Mouse (Mus musculus): Measurements from ENCODE around the gene Dcaf6. TPM values are rescaled to one million over a fixed set of nuclear protein-coding genes. Genes with fewer than 3 reads are reported as not detected.

Gene Dcaf6
- total RNA-seq, 1 experiment = 10.2 TPM

DNA sequence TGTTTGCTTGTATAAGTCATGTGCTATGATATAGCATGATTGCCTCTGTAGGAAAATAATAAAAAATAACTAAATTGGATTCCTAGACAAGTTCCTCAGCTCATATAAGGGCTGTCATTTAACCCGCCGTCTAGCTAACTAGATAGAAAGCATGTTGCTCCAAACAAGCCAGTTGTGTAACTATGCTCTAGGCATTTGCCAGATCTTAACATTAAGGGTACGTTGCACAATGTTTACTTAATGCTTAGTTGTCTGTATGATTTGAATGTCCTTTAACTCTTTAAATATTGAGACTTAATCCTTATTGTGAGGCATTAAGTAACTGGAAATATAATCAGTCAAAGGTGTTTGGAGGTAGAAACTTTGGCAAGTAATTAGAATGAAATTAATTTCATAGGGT is 4.3 kb upstream of the Dcaf6 start:
- Histone ChIP-seq H3K9me3 (ENCODE audit: control insufficient read depth, insufficient read depth, low read depth, low read length) (no peaks in the 10 kb centered on the region), H3K9ac (ENCODE audit: insufficient read depth, low read depth, low read length, poor library complexity, severe bottlenecking) (no peak overlapping the region), H3K4me3 (ENCODE audit: insufficient read depth in 1 of 2, low read depth in 1 of 2, low read length in 2 of 2, poor library complexity in 1 of 2, severe bottlenecking in 1 of 2) (no peak overlapping the region), H3K27ac (ENCODE audit: insufficient read depth, low read depth, low read length, poor library complexity, severe bottlenecking) (no peak overlapping the region), H3K4me1 (ENCODE audit: control insufficient read depth in 2 of 2, insufficient read depth in 2 of 2, low read length in 2 of 2, poor library complexity in 1 of 2) (0 out of 4 replicates have a peak, but pooled peaks cover 0 to 2% of the 10 kb centered on the region in 2 experiments), H3K36me3 (ENCODE audit: control insufficient read depth, insufficient read depth, low read length, poor library complexity, severe bottlenecking) (no peaks in the 10 kb centered on the region)
- TF ChIP-seq ZC3H11A (IDR thresholded peaks at IDR 0.05; ENCODE audit: borderline replicate concordance, low read depth, low read length) = no peak
- no peak for TF ChIP-seq HCFC1 (IDR thresholded peaks at IDR 0.05; ENCODE audit: borderline replicate concordance, insufficient read depth, low read length)
- TF ChIP-seq ZNF384 (IDR thresholded peaks at IDR 0.05; ENCODE audit: low read depth, low read length) = no peak
- TF ChIP-seq MAFK (IDR thresholded peaks at IDR 0.05; ENCODE audit: insufficient read depth, low read depth, low read length) = no peak
- DNase-seq (ENCODE audit: low read depth, low spot score) = no peak
- in situ Hi-C loops (cut with MboI; ENCODE audit: low sequenced_read_pairs in 2 of 2, unreplicated experiment in 2 of 2) = no loop called here

DNA sequence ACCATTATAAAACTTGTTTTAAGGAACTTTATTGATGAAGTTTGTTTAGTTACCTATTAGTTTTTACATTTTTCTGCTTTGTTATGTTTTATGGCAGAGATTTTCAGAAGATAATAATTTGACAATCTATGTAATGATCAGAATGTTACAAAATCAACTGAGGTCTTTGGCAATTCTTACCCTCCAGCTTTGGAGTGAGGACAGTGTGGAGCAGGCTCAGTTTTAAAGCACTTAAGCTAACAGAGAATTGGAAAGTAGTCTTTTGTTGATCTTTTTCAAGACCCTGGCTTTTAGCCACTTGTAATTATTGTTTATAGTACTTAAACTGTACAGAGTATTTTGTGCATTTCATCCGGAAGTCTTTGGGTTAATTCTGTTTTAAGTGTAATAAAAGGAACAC is 2.6 kb upstream of the Dcaf6 start:
- no peaks in the 10 kb centered on the region for H3K36me3 ChIP-seq (ENCODE audit: control insufficient read depth, insufficient read depth, low read length, poor library complexity, severe bottlenecking)
- H3K9ac ChIP-seq (ENCODE audit: insufficient read depth, low read depth, low read length, poor library complexity, severe bottlenecking) = no peak overlapping the region
- in situ Hi-C loops (cut with MboI; ENCODE audit: low sequenced_read_pairs in 2 of 2, unreplicated experiment in 2 of 2) = no loop called here
- H3K27ac ChIP-seq (ENCODE audit: insufficient read depth, low read depth, low read length, poor library complexity, severe bottlenecking) = no peak overlapping the region
- 0 out of 4 replicates have a peak, but pooled peaks cover 0 to 2% of the 10 kb centered on the region in 2 experiments for H3K4me1 ChIP-seq (ENCODE audit: control insufficient read depth in 2 of 2, insufficient read depth in 2 of 2, low read length in 2 of 2, poor library complexity in 1 of 2)
- no peak overlapping the region for H3K4me3 ChIP-seq (ENCODE audit: insufficient read depth in 1 of 2, low read depth in 1 of 2, low read length in 2 of 2, poor library complexity in 1 of 2, severe bottlenecking in 1 of 2)
- DNase-seq (ENCODE audit: low read depth, low spot score) = no peak
- no peaks in the 10 kb centered on the region for H3K9me3 ChIP-seq (ENCODE audit: control insufficient read depth, insufficient read depth, low read depth, low read length)
- no peak for TF ChIP-seq MAFK (IDR thresholded peaks at IDR 0.05; ENCODE audit: insufficient read depth, low read depth, low read length)

DNA sequence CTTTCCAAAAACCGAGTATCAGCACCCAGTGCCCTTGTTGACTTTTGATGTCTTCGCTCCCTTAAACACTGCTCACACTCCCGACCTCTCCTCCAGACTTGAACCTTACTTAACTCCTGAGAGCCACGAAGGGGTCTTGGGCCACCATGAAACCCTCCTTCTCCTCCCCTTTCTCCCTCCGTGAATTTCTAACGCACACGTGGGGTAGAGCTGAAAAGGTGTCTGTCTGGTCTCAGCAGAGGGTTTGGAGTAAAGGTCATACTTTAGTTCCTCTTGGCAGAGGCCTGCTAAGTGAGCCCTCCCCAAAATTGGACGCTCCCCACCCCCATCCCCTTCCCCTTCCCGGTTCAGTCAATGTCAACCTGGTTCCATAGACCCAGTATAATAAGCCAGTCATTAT is 1.4 kb upstream of the Dcaf6 start:
- Histone ChIP-seq H3K9me3 (ENCODE audit: control insufficient read depth, insufficient read depth, low read depth, low read length) (no peaks in the 10 kb centered on the region), H3K36me3 (ENCODE audit: control insufficient read depth, insufficient read depth, low read length, poor library complexity, severe bottlenecking) (no peaks in the 10 kb centered on the region), H3K27ac (ENCODE audit: insufficient read depth, low read depth, low read length, poor library complexity, severe bottlenecking) (no peak overlapping the region), H3K9ac (ENCODE audit: insufficient read depth, low read depth, low read length, poor library complexity, severe bottlenecking) (peak overlapping the region; percentile 81), H3K4me3 (ENCODE audit: insufficient read depth in 1 of 2, low read depth in 1 of 2, low read length in 2 of 2, poor library complexity in 1 of 2, severe bottlenecking in 1 of 2) (peak overlapping the region; percentile 70 to 74), H3K4me1 (ENCODE audit: control insufficient read depth in 2 of 2, insufficient read depth in 2 of 2, low read length in 2 of 2, poor library complexity in 1 of 2) (0 out of 4 replicates have a peak, but pooled peaks cover 0 to 2% of the 10 kb centered on the region in 2 experiments)
- in situ Hi-C loops (cut with MboI; ENCODE audit: low sequenced_read_pairs in 2 of 2, unreplicated experiment in 2 of 2) = no loop called here
- TF ChIP-seq ZC3H11A (IDR thresholded peaks at IDR 0.05; ENCODE audit: borderline replicate concordance, low read depth, low read length) (no peak), CHD2 (IDR thresholded peaks at IDR 0.05; ENCODE audit: low read depth, low read length) (no peak), ZNF384 (IDR thresholded peaks at IDR 0.05; ENCODE audit: low read depth, low read length) (no peak), MAFK (IDR thresholded peaks at IDR 0.05; ENCODE audit: insufficient read depth, low read depth, low read length) (no peak), HCFC1 (IDR thresholded peaks at IDR 0.05; ENCODE audit: borderline replicate concordance, insufficient read depth, low read length) (no peak)
- DNase-seq (ENCODE audit: low read depth, low spot score) = peak; percentile 21

DNA sequence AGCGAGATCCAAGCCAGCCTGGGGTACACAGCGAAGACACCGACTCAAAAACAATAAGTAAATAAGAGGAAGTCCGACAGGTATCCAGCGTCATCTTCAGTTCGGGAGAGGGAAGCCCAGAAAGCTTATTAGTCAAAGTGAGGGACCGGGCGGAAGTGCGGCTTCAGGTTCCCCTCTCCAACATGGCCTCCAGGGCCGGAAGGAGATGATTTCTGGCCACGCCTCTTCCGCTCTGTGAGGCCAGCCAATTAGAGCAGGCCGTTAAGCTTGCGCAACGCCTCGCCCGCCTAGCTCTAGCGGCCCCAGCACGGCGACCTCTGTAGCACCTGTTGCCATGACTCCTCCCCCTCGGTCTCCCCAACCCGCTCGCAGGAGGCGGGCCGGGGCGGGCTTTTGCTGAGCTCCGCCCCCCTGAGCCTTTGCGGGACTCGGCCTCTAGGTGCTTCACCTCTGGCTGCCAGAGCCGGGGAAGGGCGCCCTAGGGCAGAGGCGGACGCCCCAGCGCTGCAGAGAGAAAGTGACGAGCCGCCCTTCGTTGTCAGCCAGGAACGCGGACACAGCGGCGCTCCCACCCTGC is 614 bp upstream of the Dcaf6 start:
- Histone ChIP-seq H3K9me3 (ENCODE audit: control insufficient read depth, insufficient read depth, low read depth, low read length) (no peaks in the 10 kb centered on the region), H3K27ac (ENCODE audit: insufficient read depth, low read depth, low read length, poor library complexity, severe bottlenecking) (peak overlapping the region; percentile 20), H3K4me1 (ENCODE audit: control insufficient read depth in 2 of 2, insufficient read depth in 2 of 2, low read length in 2 of 2, poor library complexity in 1 of 2) (0 out of 4 replicates have a peak, but pooled peaks cover 0 to 2% of the 10 kb centered on the region in 2 experiments), H3K36me3 (ENCODE audit: control insufficient read depth, insufficient read depth, low read length, poor library complexity, severe bottlenecking) (no peaks in the 10 kb centered on the region), H3K9ac (ENCODE audit: insufficient read depth, low read depth, low read length, poor library complexity, severe bottlenecking) (peak overlapping the region; percentile 88), H3K4me3 (ENCODE audit: insufficient read depth in 1 of 2, low read depth in 1 of 2, low read length in 2 of 2, poor library complexity in 1 of 2, severe bottlenecking in 1 of 2) (peak overlapping the region; percentile 82 to 92)
- in situ Hi-C loops (cut with MboI; ENCODE audit: low sequenced_read_pairs in 2 of 2, unreplicated experiment in 2 of 2) = no loop called here
- peak; percentile 99 for DNase-seq (ENCODE audit: low read depth, low spot score)
- peak; percentile 87 for TF ChIP-seq HCFC1 (IDR thresholded peaks at IDR 0.05; ENCODE audit: borderline replicate concordance, insufficient read depth, low read length)
- no peak for TF ChIP-seq MAFK (IDR thresholded peaks at IDR 0.05; ENCODE audit: insufficient read depth, low read depth, low read length)
- TF ChIP-seq CHD2 (IDR thresholded peaks at IDR 0.05; ENCODE audit: low read depth, low read length) = no peak

All from ES-E14 (cell line).